Mouse (Mus musculus): Measurements from ENCODE around the gene Sh3pxd2b.

The Sh3pxd2b gene

GRCm38 (mm10) chr11:32376086-32376485 is 28.5 kb downstream of the Sh3pxd2b start:
- DNase-seq, result no peak

- DNase-seq, result no peak
These were observed 32.3 kb downstream of the Sh3pxd2b start for GRCm38 (mm10) chr11:32379910-32380309.

GRCm38 (mm10) chr11:32383341-32384134 is 35.9 kb downstream of the Sh3pxd2b start:
- peak; percentile 74 for DNase-seq

- no peak for DNase-seq
These were observed 36.6 kb downstream of the Sh3pxd2b start for GRCm38 (mm10) chr11:32384135-32384801.

- DNase-seq, result no peak
These were observed 38.4 kb downstream of the Sh3pxd2b start for GRCm38 (mm10) chr11:32386043-32386442.

- DNase-seq, result no peak
These were observed 40.4 kb downstream of the Sh3pxd2b start for GRCm38 (mm10) chr11:32388064-32388463.

- no peak for DNase-seq
These were observed 45.5 kb downstream of the Sh3pxd2b start for GRCm38 (mm10) chr11:32393095-32393494.

GRCm38 (mm10) chr11:32395791-32396190 is 48.2 kb downstream of the Sh3pxd2b start:
- no peak for DNase-seq

GRCm38 (mm10) chr11:32398446-32398845 is 50.8 kb downstream of the Sh3pxd2b start:
- no peak for DNase-seq

GRCm38 (mm10) chr11:32399261-32399660 is 51.6 kb downstream of the Sh3pxd2b start:
- DNase-seq, result no peak

GRCm38 (mm10) chr11:32402712-32403111 is 55.1 kb downstream of the Sh3pxd2b start:
- DNase-seq, result no peak

- no peak for DNase-seq
These were observed 57.1 kb downstream of the Sh3pxd2b start for GRCm38 (mm10) chr11:32404708-32405107.

GRCm38 (mm10) chr11:32407863-32408262 is 60.2 kb downstream of the Sh3pxd2b start:
- no peak for DNase-seq

GRCm38 (mm10) chr11:32409052-32409451 is 61.4 kb downstream of the Sh3pxd2b start:
- DNase-seq, result no peak

GRCm38 (mm10) chr11:32409823-32410562 is 62.4 kb downstream of the Sh3pxd2b start:
- DNase-seq, result no peak

- DNase-seq, result no peak
These were observed 72.4 kb downstream of the Sh3pxd2b start for GRCm38 (mm10) chr11:32420001-32420400.

- DNase-seq, result no peak
These were observed 75.7 kb downstream of the Sh3pxd2b start for GRCm38 (mm10) chr11:32423311-32423710.

- no peak for DNase-seq
These were observed 77.0 kb downstream of the Sh3pxd2b start for GRCm38 (mm10) chr11:32424600-32424999.

GRCm38 (mm10) chr11:32425043-32425658 is 77.5 kb downstream of the Sh3pxd2b start:
- DNase-seq, result no peak

- no peak for DNase-seq
These were observed 79.9 kb downstream of the Sh3pxd2b start for GRCm38 (mm10) chr11:32427537-32427936.

- peak; percentile 47 for DNase-seq
These were observed 87.9 kb downstream of the Sh3pxd2b start for GRCm38 (mm10) chr11:32435410-32436060.

GRCm38 (mm10) chr11:32442576-32442975 is 95.0 kb downstream of the Sh3pxd2b start:
- no peak for DNase-seq

- DNase-seq, result no peak
These were observed 96.6 kb downstream of the Sh3pxd2b start for GRCm38 (mm10) chr11:32444266-32444665.

All from embryo, embryonic 11 days (tissue).